Mouse (Mus musculus): ENCODE measurements at regions not wholly inside any gene's neighbourhood (a gene's known extent, or its start where the extent isn't known, plus 50 kb on each side); places are given as distances from the start of the nearest gene placed in this dataset.

- DNase-seq (ENCODE audit: low read depth, low spot score): no peak
Measured at GRCm38 (mm10) chr4:91180241-91181096, 220.1 kb downstream of the Elavl2 start.

- no peak for DNase-seq (ENCODE audit: low read depth, low spot score)
Measured at GRCm38 (mm10) chr4:91164280-91165121, 236.1 kb downstream of the Elavl2 start.

GRCm38 (mm10) chr4:91157047-91157446 is 243.5 kb downstream of the Elavl2 start:
- DNase-seq (ENCODE audit: low read depth, low spot score): no peak

GRCm38 (mm10) chr4:91144666-91145065 is 255.9 kb downstream of the Elavl2 start:
- DNase-seq (ENCODE audit: low read depth, low spot score): no peak

DNA sequence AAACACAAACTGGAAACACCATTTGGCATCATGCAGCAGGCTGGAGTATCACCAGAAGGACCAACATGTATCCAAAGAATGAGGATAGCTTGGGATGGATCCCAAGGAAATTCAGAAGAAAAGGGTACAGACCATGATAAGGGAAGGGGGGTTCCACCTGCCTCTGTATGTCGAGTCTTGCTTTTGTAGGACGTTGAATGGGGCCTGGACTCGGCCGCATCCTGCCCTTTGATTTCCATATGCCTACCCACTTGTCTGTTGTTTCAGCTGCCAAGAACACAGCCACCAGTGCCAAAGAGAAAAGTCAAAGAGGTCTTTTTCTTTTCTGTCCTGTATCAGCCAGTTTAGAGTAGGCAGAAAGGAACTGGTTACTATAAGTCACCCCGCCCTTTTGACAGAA is 256.7 kb downstream of the Elavl2 start:
- no peak for DNase-seq (ENCODE audit: low read depth, low spot score)

DNA sequence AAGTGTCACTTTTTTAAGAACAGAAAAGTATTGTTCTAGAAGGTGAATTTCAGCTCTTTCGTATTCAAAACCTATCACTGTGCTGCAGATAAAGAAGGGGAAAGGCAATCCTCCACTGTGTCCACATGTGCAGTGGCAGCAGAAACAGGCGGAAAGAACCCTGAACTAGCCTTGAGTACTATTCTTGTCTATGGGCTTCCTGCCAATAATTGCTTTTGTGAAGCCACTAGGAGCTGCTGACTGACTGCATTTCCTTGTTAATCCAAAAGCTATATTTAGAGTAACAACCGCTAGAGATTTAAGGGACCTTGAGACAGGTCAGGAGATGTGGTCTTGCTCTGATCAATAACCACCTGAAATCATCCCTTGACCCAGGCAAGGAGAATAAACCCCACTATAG is 265.3 kb downstream of the Elavl2 start:
- DNase-seq (ENCODE audit: low read depth, low spot score): no peak

DNA sequence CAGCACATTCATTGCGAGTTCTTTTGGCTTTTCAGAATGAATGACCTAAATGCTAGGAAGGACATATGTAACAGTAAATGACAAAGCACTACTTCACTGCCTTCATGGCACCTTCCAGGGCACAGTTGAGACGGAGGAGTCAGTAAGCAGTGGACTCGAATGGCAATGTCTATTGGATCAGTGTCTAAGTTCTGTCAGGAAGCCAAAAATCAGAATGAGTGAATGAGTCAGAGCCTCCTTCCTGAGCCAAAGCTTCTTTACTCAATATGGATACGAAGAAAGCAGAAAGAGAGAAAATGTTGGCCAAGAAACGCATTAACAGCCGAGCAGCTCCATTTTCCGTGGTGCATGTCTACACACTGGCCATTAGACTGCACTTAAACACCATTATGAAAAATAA is 268.3 kb downstream of the Elavl2 start:
- DNase-seq (ENCODE audit: low read depth, low spot score): no peak

- no peak for DNase-seq (ENCODE audit: low read depth, low spot score)
Measured at GRCm38 (mm10) chr4:91120277-91120676, 280.3 kb downstream of the Elavl2 start.

GRCm38 (mm10) chr4:91116807-91117609 is 283.6 kb downstream of the Elavl2 start:
- no peak for DNase-seq (ENCODE audit: low read depth, low spot score)

DNA sequence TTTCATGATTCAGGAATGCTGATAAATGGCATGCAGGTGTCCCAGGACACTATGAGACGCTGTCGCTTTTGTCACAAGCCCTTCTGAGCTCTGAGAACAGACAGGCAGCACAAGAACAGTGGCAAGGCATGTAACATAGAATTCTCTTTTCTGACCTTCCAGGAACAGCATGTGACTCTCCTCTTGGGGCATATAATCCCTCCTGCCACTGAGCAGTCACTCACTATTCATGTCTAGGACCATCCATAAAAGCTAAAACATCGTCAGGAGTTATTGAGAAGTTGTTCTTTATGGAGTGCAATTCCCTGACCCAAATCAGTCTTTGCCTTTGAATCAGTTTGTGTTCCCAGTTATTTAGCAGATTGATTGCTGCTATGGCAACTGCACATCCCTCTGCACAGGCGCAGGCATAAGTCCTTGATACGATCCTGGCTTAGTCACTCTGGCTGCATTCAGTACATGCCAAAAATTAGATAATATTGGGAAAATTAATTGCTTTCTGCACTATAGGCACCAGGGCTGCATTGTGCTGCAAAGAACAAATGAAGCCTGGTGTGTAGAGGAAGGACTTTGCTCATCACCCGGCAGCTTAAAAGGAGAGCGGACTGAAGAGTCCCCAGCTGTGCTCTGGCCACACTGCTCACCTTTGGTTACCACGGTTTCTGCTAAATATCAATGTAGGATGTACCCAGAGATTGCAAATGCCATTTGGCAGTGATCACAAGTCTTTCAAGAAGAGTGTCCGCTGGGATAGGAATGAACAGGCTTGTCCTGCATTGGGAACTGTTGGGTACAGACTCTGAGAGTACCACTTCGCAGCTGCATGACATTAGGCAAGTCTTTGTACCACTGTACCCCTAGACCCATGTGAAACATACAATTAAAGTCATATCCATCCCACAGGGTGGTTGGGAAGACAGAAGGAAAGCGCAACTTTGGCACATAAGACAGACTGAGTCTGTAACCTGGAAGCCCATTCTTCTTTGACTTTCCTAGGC is 288.6 kb downstream of the Elavl2 start:
- no peak for DNase-seq (ENCODE audit: low read depth, low spot score)

GRCm38 (mm10) chr4:91096086-91096485 is 304.5 kb downstream of the Elavl2 start:
- no peak for DNase-seq (ENCODE audit: low read depth, low spot score)

GRCm38 (mm10) chr4:91094382-91094781 is 306.2 kb downstream of the Elavl2 start:
- DNase-seq (ENCODE audit: low read depth, low spot score): no peak

GRCm38 (mm10) chr4:91093885-91094284 is 306.7 kb downstream of the Elavl2 start:
- DNase-seq (ENCODE audit: low read depth, low spot score): no peak

DNA sequence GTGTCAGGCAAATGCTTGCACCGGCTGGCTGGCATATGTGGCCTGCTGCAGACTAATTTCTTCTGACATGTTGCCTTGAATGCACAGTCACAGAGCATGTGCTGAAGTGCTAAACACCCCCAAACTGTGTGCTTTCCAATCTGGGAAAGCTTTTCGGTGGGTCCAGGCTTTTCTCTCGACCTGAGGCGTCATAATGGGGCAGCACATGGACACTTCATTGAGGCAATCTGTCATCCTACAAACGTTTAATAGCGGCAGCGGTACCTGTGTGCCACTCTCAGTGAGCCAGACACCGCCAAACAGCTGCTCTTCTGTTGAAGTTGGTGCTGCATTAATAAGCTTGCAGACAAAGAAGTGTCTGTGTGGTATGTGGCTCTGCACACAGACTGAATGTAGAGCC is 308.3 kb downstream of the Elavl2 start:
- no peak for DNase-seq (ENCODE audit: low read depth, low spot score)

GRCm38 (mm10) chr4:91091910-91092309 is 308.7 kb downstream of the Elavl2 start:
- no peak for DNase-seq (ENCODE audit: low read depth, low spot score)

DNA sequence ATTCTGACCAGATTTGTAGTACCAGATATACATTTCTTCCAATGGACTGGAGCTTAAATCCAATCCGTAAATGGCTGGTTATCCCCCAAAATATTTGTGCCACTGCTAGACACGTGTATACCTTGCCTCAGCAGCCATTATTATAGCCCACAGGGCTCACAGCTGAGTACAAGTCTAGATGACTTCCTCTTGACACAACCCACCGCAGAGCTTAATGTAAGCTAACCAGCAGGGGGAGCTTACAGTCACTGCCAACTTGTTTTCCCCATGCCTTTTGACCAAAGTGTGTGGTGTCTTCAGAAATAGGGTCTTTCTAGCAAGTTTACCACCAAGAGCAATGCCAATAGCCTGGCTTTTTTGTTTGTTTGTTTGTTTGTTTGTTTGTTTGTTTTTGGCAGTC is 316.6 kb downstream of the Elavl2 start:
- DNase-seq (ENCODE audit: low read depth, low spot score): no peak

GRCm38 (mm10) chr4:91081447-91081846 is 319.1 kb downstream of the Elavl2 start:
- no peak for DNase-seq (ENCODE audit: low read depth, low spot score)

GRCm38 (mm10) chr4:91080620-91081441 is 319.8 kb downstream of the Elavl2 start:
- no peak for DNase-seq (ENCODE audit: low read depth, low spot score)

GRCm38 (mm10) chr4:91071263-91071662 is 329.3 kb downstream of the Elavl2 start:
- DNase-seq (ENCODE audit: low read depth, low spot score): no peak

- DNase-seq (ENCODE audit: low read depth, low spot score): no peak
Measured at GRCm38 (mm10) chr4:91060933-91061332, 339.7 kb downstream of the Elavl2 start.

Data from retina, postnatal 7 days (tissue).